Mouse (Mus musculus) liver, adult (tissue): Measurements from ENCODE around the gene Tmem186.

Experiments
- GATA4 ChIP-seq: IDR thresholded peaks from 2 replicates; pipeline ENCODE4 v1.6.1; 2014; ENCODE audit warnings: mild to moderate bottlenecking, low read length; ENCODE audit not compliant: insufficient replicate concordance

Tmem186 gene

GRCm38 (mm10) chr16:8671551-8672349 is 34.2 kb upstream of the Tmem186 start, which contains the start of gene Carhsp1:
Carhsp1 (minus strand) TSS chr16:8672155.
- no peak for TF ChIP-seq GATA4

GRCm38 (mm10) chr16:8670041-8671035 is 32.8 kb upstream of the Tmem186 start:
- no peak for TF ChIP-seq GATA4

- no peak for TF ChIP-seq GATA4
These were observed 31.9 kb upstream of the Tmem186 start for GRCm38 (mm10) chr16:8669432-8669831.

- no peak for TF ChIP-seq GATA4
These were observed 30.9 kb upstream of the Tmem186 start for GRCm38 (mm10) chr16:8668386-8668785.

- TF ChIP-seq GATA4 = no peak
These were observed 30.3 kb upstream of the Tmem186 start for GRCm38 (mm10) chr16:8667814-8668213.

- TF ChIP-seq GATA4 = no peak
These were observed 29.7 kb upstream of the Tmem186 start for GRCm38 (mm10) chr16:8667261-8667660.

GRCm38 (mm10) chr16:8666452-8666851 is 28.9 kb upstream of the Tmem186 start:
- TF ChIP-seq GATA4 = no peak

- TF ChIP-seq GATA4 = no peak
These were observed 27.9 kb upstream of the Tmem186 start for GRCm38 (mm10) chr16:8665367-8665766.

GRCm38 (mm10) chr16:8663606-8664539 is 26.4 kb upstream of the Tmem186 start:
- no peak for TF ChIP-seq GATA4

- no peak for TF ChIP-seq GATA4
These were observed 25.5 kb upstream of the Tmem186 start for GRCm38 (mm10) chr16:8663022-8663421.

- TF ChIP-seq GATA4 = no peak
These were observed 21.3 kb upstream of the Tmem186 start for GRCm38 (mm10) chr16:8658764-8659163.

- no peak for TF ChIP-seq GATA4
These were observed 20.8 kb upstream of the Tmem186 start for GRCm38 (mm10) chr16:8658349-8658748.

- no peak for TF ChIP-seq GATA4
These were observed 18.7 kb upstream of the Tmem186 start for GRCm38 (mm10) chr16:8656256-8656655.

- no peak for TF ChIP-seq GATA4
These were observed 18.1 kb upstream of the Tmem186 start for GRCm38 (mm10) chr16:8655599-8655998.

- no peak for TF ChIP-seq GATA4
These were observed 17.6 kb upstream of the Tmem186 start for GRCm38 (mm10) chr16:8655108-8655507.
